8 mouse cellular contexts compared by ENCODE assay signal in the genomic region with DNA sequence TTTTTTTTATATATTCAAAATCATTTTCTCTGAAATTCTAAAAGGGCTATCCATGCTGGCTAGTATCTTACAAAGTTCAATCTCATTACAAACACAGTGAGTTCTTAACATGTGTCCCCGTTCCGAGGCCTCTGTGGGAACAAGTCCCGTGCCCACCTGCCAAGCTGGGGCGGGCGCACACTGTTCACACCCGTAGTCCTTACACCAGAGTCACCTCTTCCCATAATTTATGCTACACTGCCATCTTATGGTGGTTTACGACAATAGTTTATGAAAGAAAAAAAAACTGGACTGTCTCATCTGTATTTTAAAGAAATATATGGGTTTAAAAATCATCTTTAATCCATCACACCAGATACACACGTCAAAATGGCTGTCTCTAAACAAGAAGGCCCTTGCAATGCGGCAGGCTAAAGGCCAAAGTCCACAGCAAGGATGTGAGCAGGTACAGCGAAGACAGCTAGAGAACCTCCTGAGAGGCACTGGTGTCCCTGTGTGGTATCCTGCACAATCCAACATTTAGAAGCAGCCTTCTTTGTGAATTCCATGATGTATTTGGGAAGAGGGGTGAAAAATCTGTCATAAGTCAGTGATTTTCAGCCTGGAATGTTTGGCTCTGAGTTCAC.
DNase-seq lines count a peak whose midpoint lies in the region; ATAC-seq and TF ChIP-seq lines count a peak whose summit lies in the region.

No protein-coding gene starts in this region.

- no peaks in the 10 kb centered on the region for H3K9me3 ChIP-seq in liver, postnatal 0 days (ENCODE audit: low read length)
- H3K9me3 ChIP-seq in embryonic facial prominence, embryonic 11.5 days (replicated peaks; ENCODE audit: control insufficient read depth, low read length), result no peaks in the 10 kb centered on the region
- H3K9me3 ChIP-seq in midbrain, postnatal 0 days (ENCODE audit: low read length), result no peaks in the 10 kb centered on the region

- no peaks in the 10 kb centered on the region for H3K4me1 ChIP-seq in liver, postnatal 0 days (ENCODE audit: insufficient read depth)
- no peaks in the 10 kb centered on the region; the same call in 1 of the 2 replicates for H3K4me1 ChIP-seq in embryonic facial prominence, embryonic 11.5 days (ENCODE audit: control insufficient read depth, insufficient read depth, low read length)
- no peaks in the 10 kb centered on the region for H3K4me1 ChIP-seq in midbrain, postnatal 0 days (ENCODE audit: insufficient read depth, low read length)

- no peaks in the 10 kb centered on the region for H3K36me3 ChIP-seq in liver, postnatal 0 days (replicated peaks; ENCODE audit: insufficient read depth, low read length)
- H3K36me3 ChIP-seq in embryonic facial prominence, embryonic 11.5 days (replicated peaks; ENCODE audit: control insufficient read depth, insufficient read depth, low read depth, low read length), result no peaks in the 10 kb centered on the region
- H3K36me3 ChIP-seq in midbrain, postnatal 0 days (ENCODE audit: insufficient read depth, low read length), result no peaks in the 10 kb centered on the region

- TF ChIP-seq EP300 in liver, postnatal 0 days (IDR thresholded peaks at IDR 0.05; ENCODE audit: low read depth), result no peak

- WGBS in liver, postnatal 0 days (ENCODE audit: insufficient replicate concordance), result 19% methylated on average over 10 of the region's 10 CpGs
- 41% methylated on average over 10 of the region's 10 CpGs for WGBS in embryonic facial prominence, embryonic 11.5 days
- WGBS in midbrain, postnatal 0 days, result 24% methylated on average over 10 of the region's 10 CpGs

- peak; percentile 62 for TF ChIP-seq CTCF in liver, postnatal 0 days (IDR thresholded peaks at IDR 0.05; ENCODE audit: low read depth)
- peak; percentile 80 for TF ChIP-seq CTCF in midbrain, postnatal 0 days (IDR thresholded peaks at IDR 0.05)

- no peak overlapping the region for H3K9ac ChIP-seq in liver, postnatal 0 days (replicated peaks)
- no peak overlapping the region for H3K9ac ChIP-seq in embryonic facial prominence, embryonic 11.5 days (replicated peaks; ENCODE audit: low read length)
- H3K9ac ChIP-seq in midbrain, postnatal 0 days (replicated peaks; ENCODE audit: low read length, poor library complexity, severe bottlenecking), result no peak overlapping the region

- ATAC-seq in liver, postnatal 0 days, result no peak
- 0 out of 2 replicates have a peak, but pooled peaks have one; percentile 58 for ATAC-seq in embryonic facial prominence, embryonic 11.5 days (replicated peaks; ENCODE audit: insufficient number of reproducible peaks, low FRiP score, low TSS enrichment, low read depth)
- peak; percentile 58; the same call in 1 of the 2 replicates for ATAC-seq in midbrain, postnatal 0 days (ENCODE audit: low FRiP score)

- peak; percentile 43 for DNase-seq in liver, postnatal 0 days
- DNase-seq in liver, result no peak
- peak; percentile 49 for DNase-seq in adrenal gland, postnatal 25 days
- DNase-seq in embryonic facial prominence, embryonic 11.5 days (ENCODE audit: low spot score), result peak; percentile 82
- peak; percentile 60 for DNase-seq in heart, postnatal 4 days
- DNase-seq in layer of hippocampus, postnatal 10 days (ENCODE audit: low spot score in 2 of 2), result peak; percentile 58 to 61
- peak; percentile 86 for DNase-seq in midbrain, postnatal 0 days (ENCODE audit: low spot score)
- peak; percentile 61 to 80 for DNase-seq in thymus, postnatal 36 days

- no peaks in the 10 kb centered on the region for H3K27me3 ChIP-seq in liver, postnatal 0 days (ENCODE audit: insufficient read depth, low read length)
- H3K27me3 ChIP-seq in embryonic facial prominence, embryonic 11.5 days (ENCODE audit: control insufficient read depth, insufficient read depth, low read length), result no peaks in the 10 kb centered on the region
- H3K27me3 ChIP-seq in midbrain, postnatal 0 days (ENCODE audit: insufficient read depth, low read length), result no peaks in the 10 kb centered on the region

- no peak overlapping the region for H3K4me3 ChIP-seq in liver, postnatal 0 days (ENCODE audit: low read depth, low read length)
- no peak overlapping the region for H3K4me3 ChIP-seq in embryonic facial prominence, embryonic 11.5 days (ENCODE audit: low read depth, low read length)
- no peak overlapping the region for H3K4me3 ChIP-seq in midbrain, postnatal 0 days (ENCODE audit: low read depth, low read length)

- H3K4me2 ChIP-seq in liver, postnatal 0 days (ENCODE audit: low read depth, low read length), result no peak overlapping the region
- H3K4me2 ChIP-seq in embryonic facial prominence, embryonic 11.5 days (ENCODE audit: low read depth, low read length), result no peak overlapping the region
- H3K4me2 ChIP-seq in midbrain, postnatal 0 days (ENCODE audit: low read depth, low read length, poor library complexity, severe bottlenecking), result peak overlapping the region; percentile 39

- no peak overlapping the region for H3K27ac ChIP-seq in liver, postnatal 0 days (ENCODE audit: low read depth)
- H3K27ac ChIP-seq in embryonic facial prominence, embryonic 11.5 days (replicated peaks; ENCODE audit: low read depth, low read length), result no peak overlapping the region
- no peak overlapping the region for H3K27ac ChIP-seq in midbrain, postnatal 0 days (ENCODE audit: low read depth, low read length)
